Mouse (Mus musculus) neural tube, embryonic 15.5 days (tissue): ENCODE measurements around the gene Asah2. TPM values are rescaled to one million over a fixed set of nuclear protein-coding genes. Genes with fewer than 3 reads are reported as not detected.

Experiments used
- ATAC-seq: fragments of 200-750 bp; cut with Nextera tagmentation; 2 replicates; pipeline ENCODE4 v1.8.0; 2017; ENCODE audit warnings: mild to moderate bottlenecking, moderate TSS enrichment, moderate library complexity; ENCODE audit not compliant: low FRiP score
- H3K27ac ChIP-seq: fragments of 300-500 bp; sonication (generic); replicated peaks from 2 replicates; pipeline ENCODE4 v1.5.1; 2015; ENCODE audit warnings: mild to moderate bottlenecking, inconsistent platforms
- H3K27me3 ChIP-seq: fragments of 300-500 bp; sonication (generic); replicated peaks from 2 replicates; pipeline ENCODE4 v1.6.1; 2015; ENCODE audit warnings: inconsistent platforms
- H3K36me3 ChIP-seq: fragments of 300-500 bp; sonication (generic); 2 replicates; pipeline ENCODE4 v1.6.1; 2015; ENCODE audit warnings: inconsistent platforms
- H3K4me1 ChIP-seq: fragments of 300-500 bp; sonication (generic); 2 replicates; pipeline ENCODE4 v1.6.1; 2015; ENCODE audit warnings: inconsistent platforms
- H3K4me2 ChIP-seq: fragments of 300-500 bp; sonication (generic); 2 replicates; pipeline ENCODE4 v1.6.1; 2015; ENCODE audit warnings: inconsistent platforms, mild to moderate bottlenecking, moderate library complexity
- H3K4me3 ChIP-seq: fragments of 300-500 bp; sonication (generic); replicated peaks from 2 replicates; pipeline ENCODE4 v1.5.1; 2015; ENCODE audit warnings: mild to moderate bottlenecking, inconsistent platforms
- H3K9ac ChIP-seq: fragments of 300-500 bp; sonication (generic); replicated peaks from 2 replicates; pipeline ENCODE4 v1.6.1; 2015; ENCODE audit warnings: mild to moderate bottlenecking, inconsistent platforms
- H3K9me3 ChIP-seq: fragments of 300-500 bp; sonication (generic); replicated peaks from 2 replicates; pipeline ENCODE4 v1.6.1; 2016; ENCODE audit warnings: inconsistent platforms
- WGBS: fragments of 180-500 bp; shearing (Covaris S2); methylation state at CpG from one replicate; pipeline ENCODE4 v1.1.7; 2015; ENCODE audit warnings: mixed read lengths; 5-methylcytosine and 5-hydroxymethylcytosine counted together
- polyA plus RNA-seq: library from polyadenylated mRNA; unstranded; fragments of >200 nt; fragmentation: Nextera tagmentation; extraction: Ambion mirVana; gene quantifications from 2 replicates; pipeline ENCODE4 v1.2.1, GENCODE M21; 2015

Asah2 gene
- polyA plus RNA-seq, 1 experiment from 2014 or later, result 1.1 TPM

DNA sequence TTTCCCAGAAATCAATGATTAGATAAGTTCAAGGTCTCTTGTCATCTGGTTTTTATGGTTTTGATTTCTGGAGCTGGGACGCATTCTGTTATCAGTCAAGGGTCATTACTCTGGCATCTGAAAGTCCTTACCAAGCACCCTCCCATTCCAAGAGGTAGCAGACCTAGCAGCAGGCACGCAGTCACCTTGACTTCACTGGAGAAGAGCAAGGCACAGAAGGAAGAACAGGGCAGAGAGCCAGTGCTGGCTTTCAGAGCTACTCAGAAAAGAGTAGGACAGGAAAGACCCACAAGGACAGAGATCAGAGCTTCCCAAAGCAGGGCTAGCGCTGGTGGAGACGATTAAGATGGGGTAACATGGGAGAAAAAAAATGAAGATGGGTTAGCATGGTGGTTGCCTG, 75.1 kb downstream of the Asah2 start:
- no peaks in the 10 kb centered on the region for H3K36me3 ChIP-seq
- no peak for ATAC-seq
- 89% methylated on average over 4 of the region's 4 CpGs for WGBS
- H3K4me3 ChIP-seq, result no peak overlapping the region
- no peaks in the 10 kb centered on the region for H3K27me3 ChIP-seq
- no peaks in the 10 kb centered on the region for H3K9me3 ChIP-seq
- H3K27ac ChIP-seq, result no peak overlapping the region
- H3K4me1 ChIP-seq, result no peaks in the 10 kb centered on the region
- no peak overlapping the region for H3K4me2 ChIP-seq
- H3K9ac ChIP-seq, result no peak overlapping the region

DNA sequence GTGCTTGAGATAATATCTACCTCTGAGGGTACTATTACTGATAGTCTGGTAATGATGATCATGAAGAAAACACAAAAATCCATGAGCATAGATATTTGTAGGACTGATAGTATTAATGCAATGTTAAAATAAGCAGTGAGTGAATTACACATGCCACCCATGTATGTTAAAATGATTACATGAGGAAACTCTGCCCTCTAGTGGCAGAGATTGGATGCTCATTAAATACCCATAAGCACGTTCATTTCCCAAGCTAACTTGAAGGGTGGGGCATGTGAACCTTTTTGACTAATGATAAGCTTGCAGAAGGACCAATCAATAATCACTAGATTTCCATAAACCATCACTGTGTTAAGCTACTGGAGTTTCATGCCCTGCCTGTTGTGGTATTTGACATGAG, 77.6 kb downstream of the Asah2 start:
- H3K9me3 ChIP-seq, result no peaks in the 10 kb centered on the region
- H3K9ac ChIP-seq, result no peak overlapping the region
- H3K27ac ChIP-seq, result no peak overlapping the region
- H3K36me3 ChIP-seq, result no peaks in the 10 kb centered on the region
- no peaks in the 10 kb centered on the region for H3K27me3 ChIP-seq
- ATAC-seq, result no peak
- 3% methylated on average over 1 of the region's 1 CpGs for WGBS
- H3K4me3 ChIP-seq, result no peak overlapping the region
- no peaks in the 10 kb centered on the region for H3K4me1 ChIP-seq
- no peak overlapping the region for H3K4me2 ChIP-seq

DNA sequence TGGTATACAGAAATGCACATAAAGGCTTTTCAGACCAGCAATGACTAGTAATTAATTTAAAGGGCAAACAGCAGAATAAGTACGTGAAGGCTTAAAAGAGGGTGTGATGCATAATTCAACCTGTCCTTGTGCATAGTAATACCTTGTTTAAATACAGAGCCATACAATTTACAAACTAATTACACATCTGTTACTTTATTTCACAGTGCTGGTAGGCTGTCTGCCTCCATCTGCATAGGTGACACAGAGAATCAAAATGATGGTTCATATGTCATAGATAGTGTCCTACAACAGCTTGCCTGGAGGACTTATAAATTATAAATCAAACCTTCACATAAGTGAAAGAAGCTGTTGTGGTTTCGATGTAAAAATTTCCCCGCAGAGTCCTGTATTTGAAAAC, 82.6 kb downstream of the Asah2 start:
- ATAC-seq, result no peak
- 70% methylated on average over 3 of the region's 3 CpGs for whole genome bisulfite sequencing

DNA sequence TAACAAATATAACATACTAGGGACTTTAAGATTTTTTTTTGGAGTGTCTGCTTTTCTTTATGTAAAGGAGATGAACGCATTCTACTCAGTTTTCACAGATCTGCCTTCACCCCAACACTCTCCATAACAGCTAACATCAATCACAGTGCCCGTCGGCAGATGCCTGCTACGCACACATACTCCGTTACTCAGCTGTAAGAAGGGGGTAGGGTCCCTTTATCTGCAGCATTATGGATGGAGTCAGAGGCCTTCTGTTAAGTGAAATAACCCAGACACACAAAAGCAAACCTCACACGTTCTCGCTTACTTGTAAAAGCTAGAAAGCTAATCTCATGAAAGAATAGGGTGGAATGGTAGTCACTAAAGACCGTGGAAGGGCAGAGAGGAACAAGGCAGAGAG, 88.3 kb downstream of the Asah2 start:
- no peaks in the 10 kb centered on the region for H3K27me3 ChIP-seq
- H3K4me2 ChIP-seq, result no peak overlapping the region
- H3K4me1 ChIP-seq, result peaks cover 5% of the 10 kb centered on the region; the same call in 1 of the 2 replicates
- H3K36me3 ChIP-seq, result no peaks in the 10 kb centered on the region
- no peak overlapping the region for H3K9ac ChIP-seq
- ATAC-seq, result no peak
- no peak overlapping the region for H3K27ac ChIP-seq
- no peaks in the 10 kb centered on the region for H3K9me3 ChIP-seq
- H3K4me3 ChIP-seq, result no peak overlapping the region
- 32% methylated on average over 8 of the region's 8 CpGs for WGBS

More for the DNA sequence above, 82.6 kb downstream of the Asah2 start:
- H3K4me3 ChIP-seq, result no peak overlapping the region
- no peak overlapping the region for H3K27ac ChIP-seq
- no peaks in the 10 kb centered on the region for H3K36me3 ChIP-seq
- no peaks in the 10 kb centered on the region for H3K9me3 ChIP-seq
- H3K9ac ChIP-seq, result no peak overlapping the region
- no peaks in the 10 kb centered on the region for H3K4me1 ChIP-seq
- no peak overlapping the region for H3K4me2 ChIP-seq
- no peaks in the 10 kb centered on the region for H3K27me3 ChIP-seq

DNA sequence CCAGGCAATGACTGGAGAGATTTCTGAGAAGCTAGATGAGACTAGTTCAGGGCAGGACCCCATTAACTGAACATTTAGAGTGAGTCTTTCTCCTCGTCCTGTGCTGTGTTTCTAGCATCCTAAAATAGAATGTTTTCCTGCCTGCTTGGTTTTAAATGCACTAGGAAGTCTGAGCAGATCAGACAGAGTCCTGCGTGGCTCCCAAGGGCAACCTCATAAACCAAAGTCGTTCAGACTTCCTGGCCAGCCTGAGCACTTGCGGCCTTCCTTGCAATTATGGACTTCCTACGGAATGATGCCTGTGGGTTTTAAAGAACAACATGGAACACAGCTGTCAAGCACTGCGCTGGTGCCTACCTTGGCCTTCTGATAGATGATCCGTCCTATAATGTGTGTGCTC, 89.4 kb downstream of the Asah2 start:
- H3K9me3 ChIP-seq, result no peaks in the 10 kb centered on the region
- H3K4me3 ChIP-seq, result no peak overlapping the region
- H3K27ac ChIP-seq, result no peak overlapping the region
- H3K9ac ChIP-seq, result no peak overlapping the region
- no peaks in the 10 kb centered on the region for H3K36me3 ChIP-seq
- no peaks in the 10 kb centered on the region for H3K27me3 ChIP-seq
- peaks cover 5% of the 10 kb centered on the region; the same call in 1 of the 2 replicates for H3K4me1 ChIP-seq
- H3K4me2 ChIP-seq, result no peak overlapping the region
- no peak for ATAC-seq
- WGBS, result 48% methylated on average over 7 of the region's 7 CpGs

DNA sequence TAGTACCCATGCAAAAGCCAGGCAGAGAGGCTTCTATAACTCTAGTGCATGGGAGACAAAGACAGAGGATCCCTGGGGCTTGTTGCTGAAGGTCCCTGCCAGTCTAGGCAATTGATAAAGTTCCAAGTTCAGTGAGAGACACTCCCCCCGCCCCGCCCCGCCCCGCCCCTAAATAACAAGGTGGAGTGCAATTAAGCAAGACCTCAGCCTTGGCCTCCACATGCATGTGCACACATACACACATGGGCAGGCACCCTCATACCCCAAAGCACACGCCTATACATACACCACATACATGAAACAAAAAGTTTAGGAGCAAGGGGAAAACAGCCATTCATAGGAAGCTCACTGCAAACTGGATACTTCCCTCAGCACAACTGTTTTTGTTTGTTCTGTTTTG, 90.0 kb downstream of the Asah2 start:
- no peak for ATAC-seq
- H3K4me2 ChIP-seq, result no peak overlapping the region
- peaks cover 5% of the 10 kb centered on the region; the same call in 1 of the 2 replicates for H3K4me1 ChIP-seq
- no peak overlapping the region for H3K9ac ChIP-seq
- H3K36me3 ChIP-seq, result no peaks in the 10 kb centered on the region
- H3K27me3 ChIP-seq, result no peaks in the 10 kb centered on the region
- no peak overlapping the region for H3K27ac ChIP-seq
- no peak overlapping the region for H3K4me3 ChIP-seq
- no peaks in the 10 kb centered on the region for H3K9me3 ChIP-seq
- WGBS, result 88% methylated on average over 5 of the region's 5 CpGs

DNA sequence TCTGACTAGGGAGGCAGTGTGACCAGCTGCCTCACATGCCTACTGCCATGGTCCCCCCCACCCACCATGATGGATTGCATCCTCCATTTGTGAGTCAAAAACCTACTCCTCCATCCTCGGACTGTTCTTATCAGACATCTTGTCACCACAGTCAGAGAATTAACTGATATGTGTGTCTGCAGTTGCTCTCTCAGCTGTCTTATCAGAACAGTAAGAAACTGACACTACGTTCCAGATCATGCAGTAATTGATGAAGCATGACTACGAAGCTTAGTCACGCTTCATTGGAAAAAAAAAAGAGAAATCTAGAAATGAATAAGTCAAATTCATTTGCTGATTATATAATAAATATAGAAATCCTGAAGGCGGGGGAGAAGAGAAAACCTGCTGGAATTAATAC, 105.4 kb downstream of the Asah2 start:
- WGBS, result 78% methylated on average over 5 of the region's 5 CpGs
- Histone ChIP-seq H3K27me3 (no peaks in the 10 kb centered on the region), H3K36me3 (no peaks in the 10 kb centered on the region), H3K27ac (no peak overlapping the region), H3K4me2 (no peak overlapping the region), H3K9ac (no peak overlapping the region), H3K9me3 (no peaks in the 10 kb centered on the region), H3K4me3 (no peak overlapping the region), H3K4me1 (no peaks in the 10 kb centered on the region)
- ATAC-seq, result no peak

DNA sequence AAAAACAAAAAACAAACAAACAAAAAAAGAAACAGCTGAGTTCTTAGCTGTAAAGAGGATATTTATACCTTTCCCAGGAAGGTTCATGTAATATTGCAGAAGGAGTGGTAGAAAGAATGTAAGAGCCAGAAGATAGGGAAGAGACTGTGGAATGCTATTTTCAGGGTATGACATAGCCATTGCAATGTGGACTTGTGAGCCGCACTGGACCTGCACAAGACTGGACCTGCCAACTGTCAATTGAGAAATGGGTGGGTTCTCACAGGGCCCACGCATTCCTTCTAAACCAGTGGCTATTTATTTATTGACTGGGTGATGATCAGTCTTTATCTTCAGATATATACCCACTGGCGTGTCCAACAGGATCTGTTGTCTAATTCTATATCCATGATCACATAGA, 111.1 kb downstream of the Asah2 start:
- Histone ChIP-seq H3K9ac (no peak overlapping the region), H3K4me1 (no peaks in the 10 kb centered on the region), H3K4me2 (no peak overlapping the region), H3K27me3 (no peaks in the 10 kb centered on the region), H3K36me3 (no peaks in the 10 kb centered on the region), H3K27ac (no peak overlapping the region), H3K4me3 (no peak overlapping the region), H3K9me3 (no peaks in the 10 kb centered on the region)
- WGBS, result 95% methylated on average over 3 of the region's 3 CpGs
- no peak for ATAC-seq

DNA sequence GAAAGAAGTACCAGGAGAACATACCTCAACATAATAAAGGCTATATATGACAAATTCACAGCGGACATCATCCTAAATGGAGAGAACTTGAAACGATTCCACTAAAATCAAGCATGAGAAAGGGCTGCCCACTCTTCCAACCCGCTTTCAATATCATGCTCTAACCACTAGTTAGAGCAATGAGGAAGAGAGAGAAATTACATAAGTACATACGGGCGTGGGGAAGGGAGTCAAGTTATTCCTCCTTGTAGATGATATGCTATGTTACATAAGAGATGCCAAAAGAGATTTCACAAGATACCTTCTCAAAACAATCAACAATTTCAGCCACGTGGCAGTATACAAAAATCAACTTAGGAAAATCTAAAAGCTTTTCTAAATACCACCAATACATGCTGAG, 117.0 kb downstream of the Asah2 start:
- H3K9me3 ChIP-seq, result no peaks in the 10 kb centered on the region
- H3K36me3 ChIP-seq, result no peaks in the 10 kb centered on the region
- H3K4me3 ChIP-seq, result no peak overlapping the region
- ATAC-seq, result no peak
- no peak overlapping the region for H3K27ac ChIP-seq
- WGBS, result 96% methylated on average over 6 of the region's 6 CpGs
- no peak overlapping the region for H3K9ac ChIP-seq
- H3K27me3 ChIP-seq, result no peaks in the 10 kb centered on the region
- H3K4me2 ChIP-seq, result no peak overlapping the region
- H3K4me1 ChIP-seq, result no peaks in the 10 kb centered on the region

DNA sequence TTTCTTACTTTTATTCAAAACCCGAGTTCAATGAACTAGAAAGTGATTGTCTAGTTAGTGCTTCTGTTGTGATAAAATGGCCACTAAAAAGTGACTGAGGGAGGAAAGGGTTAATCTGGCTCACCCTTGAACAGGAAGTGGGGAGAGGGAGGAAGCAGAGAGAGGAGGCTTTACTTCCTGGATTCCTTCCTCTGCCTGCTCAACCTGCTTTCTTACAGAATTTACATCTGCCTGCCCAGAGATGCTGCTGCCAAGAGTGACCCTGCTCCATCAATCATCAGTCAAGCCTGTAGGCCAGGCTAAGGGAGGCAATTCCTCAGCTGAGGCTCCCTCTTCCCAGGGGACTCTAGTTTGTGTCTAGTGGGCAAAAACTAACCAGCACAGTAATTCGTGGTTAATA, 132.1 kb downstream of the Asah2 start:
- Histone ChIP-seq H3K9me3 (no peaks in the 10 kb centered on the region), H3K36me3 (no peaks in the 10 kb centered on the region), H3K4me3 (no peak overlapping the region), H3K27ac (no peak overlapping the region), H3K4me1 (no peaks in the 10 kb centered on the region), H3K9ac (no peak overlapping the region), H3K4me2 (no peak overlapping the region), H3K27me3 (0 out of 2 replicates have a peak, but pooled peaks cover 2% of the 10 kb centered on the region)
- ATAC-seq, result no peak
- 72% methylated on average over 2 of the region's 2 CpGs for WGBS

DNA sequence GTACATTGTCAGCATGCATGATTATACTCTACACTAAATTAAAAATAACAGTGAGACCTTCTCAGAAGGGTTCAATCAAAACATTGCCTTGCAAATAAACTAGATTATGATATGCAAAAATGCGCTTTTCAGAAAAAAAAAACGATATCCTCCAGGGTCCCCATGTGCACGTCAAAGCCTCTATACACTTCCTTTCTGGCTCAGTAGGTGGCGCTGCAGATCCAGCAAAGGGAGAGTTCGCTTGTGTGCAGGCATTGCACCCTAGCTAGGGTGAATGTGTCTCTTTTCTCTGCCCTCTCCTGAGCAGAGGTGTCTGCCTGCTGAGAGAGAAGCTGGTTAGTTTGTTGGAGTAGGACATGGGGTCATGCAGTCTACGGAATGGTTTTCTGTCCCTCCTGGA, 136.0 kb downstream of the Asah2 start:
- Histone ChIP-seq H3K36me3 (no peaks in the 10 kb centered on the region), H3K4me2 (no peak overlapping the region), H3K4me1 (no peaks in the 10 kb centered on the region), H3K27me3 (0 out of 2 replicates have a peak, but pooled peaks cover 2% of the 10 kb centered on the region), H3K27ac (no peak overlapping the region), H3K4me3 (no peak overlapping the region), H3K9me3 (no peaks in the 10 kb centered on the region), H3K9ac (no peak overlapping the region)
- WGBS, result 15% methylated on average over 6 of the region's 6 CpGs
- peak; percentile 90 for ATAC-seq

DNA sequence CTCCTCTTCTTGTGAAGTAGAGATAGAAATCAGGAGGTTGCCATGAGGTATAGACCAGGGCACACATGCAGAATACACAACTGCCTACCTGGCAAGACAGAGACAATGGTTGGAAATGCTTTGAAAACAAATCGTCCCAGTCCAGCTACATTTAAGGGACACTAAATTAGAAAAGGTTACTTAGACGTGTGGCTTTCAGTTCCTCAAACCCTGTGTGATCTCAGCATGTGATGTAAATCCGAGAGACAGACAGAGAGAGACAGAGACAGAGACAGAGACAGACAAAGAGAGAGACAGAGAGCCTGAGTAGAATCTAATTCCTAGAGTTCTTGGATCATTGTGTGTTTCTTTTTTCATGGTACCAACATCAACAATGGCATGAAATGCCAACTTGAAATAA, 136.6 kb downstream of the Asah2 start:
- 60% methylated on average over 3 of the region's 3 CpGs for whole genome bisulfite sequencing
- Histone ChIP-seq H3K27ac (no peak overlapping the region), H3K36me3 (no peaks in the 10 kb centered on the region), H3K4me1 (no peaks in the 10 kb centered on the region), H3K9ac (no peak overlapping the region), H3K9me3 (no peaks in the 10 kb centered on the region), H3K4me3 (no peak overlapping the region), H3K27me3 (0 out of 2 replicates have a peak, but pooled peaks cover 2% of the 10 kb centered on the region), H3K4me2 (no peak overlapping the region)
- no peak for ATAC-seq
